Mouse (Mus musculus): ENCODE data around the gene Setdb2. TPM values are rescaled to one million over a fixed set of nuclear protein-coding genes. Genes with fewer than 3 reads are reported as not detected.

The Setdb2 gene
- polyA plus RNA-seq (2017; shearing (Covaris generic)): 21.4 TPM

DNA sequence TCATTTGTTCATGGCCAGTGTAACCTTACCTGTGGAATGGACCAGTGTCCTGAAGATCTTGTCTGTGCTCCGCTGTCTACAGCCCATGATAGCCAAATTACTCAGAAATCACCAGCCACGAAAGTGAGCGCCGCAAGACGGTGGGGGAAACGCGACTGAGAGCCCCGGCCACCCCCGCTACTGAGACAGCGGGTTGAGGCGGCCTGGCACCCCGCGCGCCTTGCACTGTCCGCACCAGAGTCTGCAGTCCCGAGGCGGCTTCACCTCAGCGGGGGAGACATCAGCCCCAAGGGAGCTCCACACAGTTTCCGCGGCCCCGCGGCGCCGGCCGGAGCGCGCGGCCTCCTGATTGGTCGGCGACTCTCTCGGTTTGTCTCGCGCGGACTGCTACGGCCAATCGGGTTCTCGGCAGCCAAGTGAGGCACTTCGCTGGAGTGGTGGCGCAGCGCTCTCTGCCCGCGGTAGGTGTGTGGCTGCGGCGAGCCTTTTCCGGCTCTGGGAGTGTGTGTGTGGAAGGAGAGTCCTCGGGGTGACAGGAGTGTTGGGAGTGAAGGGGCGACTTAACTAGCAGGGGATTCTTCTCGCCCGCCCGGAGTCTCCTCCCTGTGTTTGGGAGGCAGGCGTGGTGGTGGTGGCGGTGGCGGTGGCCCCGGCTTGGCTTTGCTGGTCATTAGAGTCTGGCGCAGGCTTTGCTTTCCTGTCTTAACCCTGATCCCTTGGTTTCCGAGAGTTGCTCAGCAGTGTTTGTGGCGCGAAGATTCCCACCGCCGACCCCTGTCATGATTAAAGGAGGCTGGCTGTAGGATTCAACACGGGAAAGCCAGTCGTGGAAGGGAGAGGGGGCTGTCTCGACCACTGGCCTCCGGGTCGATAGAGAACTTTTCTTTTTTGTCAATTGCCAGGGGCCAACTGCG is at the start of gene Setdb2, which contains the start of gene Cab39l:
TSS of gene Setdb2 (minus strand) at position 327 of the 914 bp plus-strand sequence.
TSS of gene Cab39l (plus strand) at position 415 of the 914 bp plus-strand sequence.

DNA sequence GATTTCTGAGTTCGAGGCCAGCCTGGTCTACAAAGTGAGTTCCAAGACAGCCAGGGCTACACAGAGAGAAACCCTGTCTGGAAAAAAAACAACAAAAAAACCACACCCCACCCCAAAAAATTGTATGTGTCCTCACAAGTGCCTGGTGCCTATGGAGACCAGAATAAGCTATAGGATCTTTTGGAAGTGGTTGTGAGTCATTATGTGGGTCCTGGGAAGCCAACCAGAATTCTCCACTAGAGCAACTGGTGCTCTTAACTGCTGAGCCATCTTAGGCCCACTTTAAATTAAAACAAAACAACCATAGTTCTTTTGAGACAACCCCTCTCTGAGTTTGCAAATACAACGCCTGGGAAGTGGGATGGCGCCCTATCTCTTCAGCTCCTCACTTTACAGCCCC is 45.4 kb downstream of the Setdb2 start, which contains the start of gene Phf11c:
TSS of gene Phf11c (minus strand) at position 101 of the 400 bp plus-strand sequence.

DNA sequence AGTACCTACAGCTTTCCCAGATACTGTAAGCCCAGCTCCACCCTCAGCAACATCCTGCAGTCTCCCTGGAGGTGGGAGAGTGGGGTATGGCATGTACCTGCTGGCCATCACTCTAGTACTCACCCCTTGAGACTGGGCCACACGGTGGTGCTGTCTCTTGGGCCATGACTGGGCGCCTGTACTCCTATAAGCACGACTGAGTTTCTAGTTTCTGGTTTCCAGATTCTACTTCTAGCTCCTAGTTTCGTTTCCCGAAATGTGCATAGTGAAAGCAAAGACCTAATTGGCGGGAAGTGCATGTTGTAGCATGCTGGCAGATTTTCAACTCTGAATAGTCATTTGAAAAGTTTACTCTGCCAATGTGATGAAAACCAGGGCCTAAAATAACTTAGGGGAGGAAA is 75.4 kb downstream of the Setdb2 start, which contains the start of gene Phf11d:
TSS of gene Phf11d (minus strand) at position 227 of the 401 bp plus-strand sequence.

Other genes with a start within 250 kb of the Setdb2 start
- 26.2 TPM for gene Rcbtb1, start 239.7 kb downstream of the Setdb2 start, polyA plus RNA-seq (2017; shearing (Covaris generic))
- 11.1 TPM for gene Gm6904, start 180.7 kb downstream of the Setdb2 start, polyA plus RNA-seq (2017; shearing (Covaris generic))
- 39.7 TPM for gene Phf11a, start 143.4 kb downstream of the Setdb2 start, polyA plus RNA-seq (2017; shearing (Covaris generic))
- 196 TPM for gene Phf11b, start 99.5 kb downstream of the Setdb2 start, polyA plus RNA-seq (2017; shearing (Covaris generic))
- gene Phf11d, start 75.4 kb downstream of the Setdb2 start, polyA plus RNA-seq (2017; shearing (Covaris generic)): 15.3 TPM
- 20.5 TPM for gene Phf11c, start 45.5 kb downstream of the Setdb2 start, polyA plus RNA-seq (2017; shearing (Covaris generic))
- gene Cab39l, start 88 bp upstream of the Setdb2 start, polyA plus RNA-seq (2017; shearing (Covaris generic)): 68.5 TPM
- gene Cdadc1, start 157.1 kb upstream of the Setdb2 start, polyA plus RNA-seq (2017; shearing (Covaris generic)): 40.9 TPM
- gene Shisa2, start 184.4 kb upstream of the Setdb2 start, polyA plus RNA-seq (2017; shearing (Covaris generic)): not detected

Measured in inflammation-experienced regulatory T-cells, adult 16 weeks (primary cell).